Mouse (Mus musculus) embryonic facial prominence, embryonic 15.5 days (tissue): Measurements from ENCODE around the gene Gm20914. TPM values are rescaled to one million over a fixed set of nuclear protein-coding genes. Genes with fewer than 3 reads are reported as not detected.
"Not testable (repeated sequence)": the region's sequence is repeated elsewhere in the genome, so short reads cannot be mapped to it uniquely, and the experiment has no call there.

Experiments used
- ATAC-seq: fragments of 200-750 bp; cut with Nextera tagmentation; 2 replicates; pipeline ENCODE4 v1.8.0; 2017; ENCODE audit warnings: low read depth, moderate TSS enrichment; ENCODE audit not compliant: insufficient number of reproducible peaks, low FRiP score, low TSS enrichment
- H3K27ac ChIP-seq: fragments of 300-500 bp; sonication (generic); replicated peaks from 2 replicates; pipeline ENCODE4 v1.5.1; 2015; ENCODE audit warnings: mild to moderate bottlenecking, inconsistent platforms
- H3K27me3 ChIP-seq: fragments of 300-500 bp; sonication (generic); 2 replicates; pipeline ENCODE4 v1.6.1; 2015; ENCODE audit warnings: inconsistent platforms
- H3K36me3 ChIP-seq: fragments of 300-500 bp; sonication (generic); 2 replicates; pipeline ENCODE4 v1.6.1; 2015; ENCODE audit warnings: mild to moderate bottlenecking, inconsistent platforms
- H3K4me1 ChIP-seq: fragments of 300-500 bp; sonication (generic); 2 replicates; pipeline ENCODE4 v1.6.1; 2015; ENCODE audit warnings: inconsistent platforms
- H3K4me2 ChIP-seq: fragments of 300-500 bp; sonication (generic); replicated peaks from 2 replicates; pipeline ENCODE4 v1.6.1; 2015; ENCODE audit warnings: mild to moderate bottlenecking, inconsistent platforms
- H3K4me3 ChIP-seq: fragments of 300-500 bp; sonication (generic); replicated peaks from 2 replicates; pipeline ENCODE4 v1.5.1; 2015; ENCODE audit warnings: mild to moderate bottlenecking, inconsistent platforms
- H3K9ac ChIP-seq: fragments of 300-500 bp; sonication (generic); 2 replicates; pipeline ENCODE4 v1.6.1; 2015; ENCODE audit warnings: inconsistent platforms
- H3K9me3 ChIP-seq: fragments of 300-500 bp; sonication (generic); replicated peaks from 2 replicates; pipeline ENCODE4 v1.6.1; 2016; ENCODE audit warnings: inconsistent platforms
- WGBS: fragments of 180-500 bp; shearing (Covaris S2); methylation state at CpG from one replicate; pipeline ENCODE4 v1.1.7; 2015; 5-methylcytosine and 5-hydroxymethylcytosine counted together
- polyA plus RNA-seq: library from polyadenylated mRNA; unstranded; fragments of >200 nt; fragmentation: Nextera tagmentation; extraction: Ambion mirVana; gene quantifications from 2 replicates; pipeline ENCODE4 v1.2.1, GENCODE M21; 2015

Gm20914 gene
- polyA plus RNA-seq, result not detected in 2 replicates

DNA sequence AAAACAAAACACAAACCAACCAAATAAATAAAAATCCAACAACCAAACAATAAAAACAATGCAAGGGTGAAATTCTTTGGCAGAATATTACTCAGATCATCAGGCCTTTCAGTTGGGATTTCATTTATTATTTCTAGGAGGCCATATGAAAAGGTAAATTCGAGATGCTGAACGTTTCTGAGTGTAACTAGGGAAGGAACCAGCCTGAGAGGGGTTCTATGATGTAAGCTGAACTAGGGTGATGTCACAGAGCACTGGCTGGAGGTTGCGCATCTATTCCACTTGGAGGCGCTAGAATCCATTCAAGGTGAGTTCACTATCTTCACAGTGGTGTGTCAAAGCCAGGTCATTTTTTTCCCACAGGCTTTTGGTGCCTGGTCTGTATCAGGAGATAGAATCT, at the start of gene Gm20914:
Gm20914 (plus strand) TSS at position 301 of the 400 bp plus-strand sequence.
- not testable (repeated sequence) for ATAC-seq, H3K27ac ChIP-seq, H3K4me1 ChIP-seq, H3K36me3 ChIP-seq, H3K4me3 ChIP-seq, H3K4me2 ChIP-seq, H3K9me3 ChIP-seq, H3K9ac ChIP-seq, H3K27me3 ChIP-seq
- no CpG with 5 or more reads among the region's 4 CpGs for WGBS

Other genes starting within 250 kb of the Gm20914 start
- not detected in 2 replicates for gene Gm21854, start 69.0 kb upstream of the Gm20914 start, polyA plus RNA-seq
- gene Gm28171, start 67.4 kb downstream of the Gm20914 start, polyA plus RNA-seq, result not detected in 2 replicates
- not detected in 2 replicates for gene Gm21778, start 216.5 kb downstream of the Gm20914 start, polyA plus RNA-seq